Mouse (Mus musculus) MEL (cell line): Measurements from ENCODE around the gene Ctnnbip1. TPM values are rescaled to one million over a fixed set of nuclear protein-coding genes. Genes with fewer than 3 reads are reported as not detected.

ENCODE experiments used
- DNase-seq: peaks from one replicate; pipeline ENCODE4 v3.0.0; 2011; ENCODE audit warnings: low read depth, low spot score
- H3K27ac ChIP-seq: 2 replicates; pipeline ENCODE4 v1.5.1; 2012; ENCODE audit warnings: low read depth, mild to moderate bottlenecking, control low read depth, low read length, moderate library complexity; ENCODE audit not compliant: control insufficient read depth
- H3K27me3 ChIP-seq, 2 experiments: fragments of 150-350 bp in 1 of 2; sonication (generic) in 1 of 2; 2 replicates each; pipeline ENCODE4 v1.6.1; 2012; ENCODE audit warnings: low read length in 2 of 2, mild to moderate bottlenecking in 2 of 2, improper control_type of control experiment in 1 of 2, moderate library complexity in 1 of 2; ENCODE audit not compliant: insufficient read depth in 2 of 2, control insufficient read depth in 1 of 2
- H3K36me3 ChIP-seq, 2 experiments: 2 replicates each; pipeline ENCODE4 v1.6.1; 2012 to 2014; ENCODE audit warnings: low read length in 2 of 2, improper control_type of control experiment in 1 of 2, inconsistent platforms in 1 of 2, mild to moderate bottlenecking in 1 of 2; ENCODE audit not compliant: insufficient read depth in 2 of 2, control insufficient read depth in 1 of 2
- H3K4me1 ChIP-seq, 2 experiments: fragments of 150-350 bp in 1 of 2; sonication (generic) in 1 of 2; 2 replicates each; pipeline ENCODE4 v1.6.1; 2012; ENCODE audit warnings: low read length in 2 of 2, improper control_type of control experiment in 1 of 2, mild to moderate bottlenecking in 1 of 2; ENCODE audit not compliant: insufficient read depth in 2 of 2, control insufficient read depth in 1 of 2
- H3K4me3 ChIP-seq, 2 experiments: fragments of 150-350 bp in 1 of 2; sonication (generic) in 1 of 2; 2 replicates each; pipeline ENCODE4 v1.5.1; 2012; ENCODE audit warnings: low read depth in 2 of 2, low read length in 2 of 2, mild to moderate bottlenecking in 2 of 2, moderate library complexity in 2 of 2, control low read depth in 1 of 2, improper control_type of control experiment in 1 of 2; ENCODE audit not compliant: control insufficient read depth in 1 of 2, insufficient read depth in 1 of 2
- H3K79me2 ChIP-seq: 2 replicates; pipeline ENCODE4 v1.6.1; 2012; ENCODE audit warnings: mild to moderate bottlenecking, low read length, moderate library complexity; ENCODE audit not compliant: control insufficient read depth, poor library complexity, insufficient read depth
- H3K9ac ChIP-seq: 2 replicates; pipeline ENCODE4 v1.6.1; 2012; ENCODE audit warnings: low read depth, mild to moderate bottlenecking, control low read depth, low read length, moderate library complexity; ENCODE audit not compliant: control insufficient read depth, poor library complexity, severe bottlenecking
- H3K9me3 ChIP-seq: fragments of 150-350 bp; sonication (generic); replicated peaks from 2 replicates; pipeline ENCODE4 v1.6.1; 2012; ENCODE audit warnings: mild to moderate bottlenecking, low read length, improper control_type of control experiment, moderate library complexity; ENCODE audit not compliant: insufficient read depth
- BHLHE40 ChIP-seq: IDR thresholded peaks from 2 replicates; pipeline ENCODE4 v1.6.1; 2012; ENCODE audit warnings: low read depth, mild to moderate bottlenecking, inconsistent platforms, low read length, improper control_type of control experiment, borderline replicate concordance
- CHD1 ChIP-seq: IDR thresholded peaks from 2 replicates; pipeline ENCODE4 v1.6.1; 2012; ENCODE audit warnings: low read depth, mild to moderate bottlenecking, inconsistent platforms, low read length, improper control_type of control experiment
- CTCF ChIP-seq, 3 experiments: IDR thresholded peaks in 2 of 3; conservative IDR thresholded peaks in 1 of 3; 2 replicates each; pipeline ENCODE4 v1.5.1; 2011 to 2012; ENCODE audit warnings: low read length in 3 of 3, low read depth in 2 of 3, mild to moderate bottlenecking in 2 of 3, improper control_type of control experiment in 1 of 3, inconsistent platforms in 1 of 3, mixed read lengths in 1 of 3, moderate library complexity in 1 of 3; ENCODE audit not compliant: control insufficient read depth in 1 of 3, insufficient read depth in 1 of 3, poor library complexity in 1 of 3, severe bottlenecking in 1 of 3
- E2F4 ChIP-seq: IDR thresholded peaks from 2 replicates; pipeline ENCODE4 v1.6.1; 2011; ENCODE audit warnings: low read depth, low read length, improper control_type of control experiment, borderline replicate concordance
- GATA1 ChIP-seq: IDR thresholded peaks from 2 replicates; pipeline ENCODE4 v1.6.1; 2011; ENCODE audit warnings: low read depth, low read length, improper control_type of control experiment
- HCFC1 ChIP-seq: IDR thresholded peaks from 2 replicates; pipeline ENCODE4 v1.6.1; 2012; ENCODE audit warnings: low read depth, mild to moderate bottlenecking, inconsistent platforms, low read length, improper control_type of control experiment, moderate library complexity
- KAT2A ChIP-seq: conservative IDR thresholded peaks from 2 replicates; pipeline ENCODE4 v1.6.1; 2012; ENCODE audit warnings: low read depth, low read length, improper control_type of control experiment, inconsistent platforms
- MAX ChIP-seq: IDR thresholded peaks from 2 replicates; pipeline ENCODE4 v1.6.1; 2011; ENCODE audit warnings: low read length, improper control_type of control experiment
- MEF2A ChIP-seq: IDR thresholded peaks from 2 replicates; pipeline ENCODE4 v1.6.1; 2014; ENCODE audit warnings: low read depth, mild to moderate bottlenecking, inconsistent platforms, low read length, improper control_type of control experiment; ENCODE audit not compliant: poor library complexity, insufficient replicate concordance, severe bottlenecking; ENCODE audit errors: extremely low read depth
- MXI1 ChIP-seq: IDR thresholded peaks from 2 replicates; pipeline ENCODE4 v1.6.1; 2011; ENCODE audit warnings: mild to moderate bottlenecking, low read depth, low read length, improper control_type of control experiment
- NRF1 ChIP-seq: IDR thresholded peaks from 2 replicates; pipeline ENCODE4 v1.6.1; 2014; ENCODE audit warnings: low read depth, mild to moderate bottlenecking, inconsistent platforms, low read length, improper control_type of control experiment, moderate library complexity; ENCODE audit not compliant: poor library complexity, insufficient read depth, severe bottlenecking
- RAD21 ChIP-seq: IDR thresholded peaks from 2 replicates; pipeline ENCODE4 v1.6.1; 2011; ENCODE audit warnings: mild to moderate bottlenecking, low read depth, low read length, improper control_type of control experiment
- RCOR1 ChIP-seq: IDR thresholded peaks from 2 replicates; pipeline ENCODE4 v1.6.1; 2012; ENCODE audit warnings: low read depth, mild to moderate bottlenecking, inconsistent platforms, low read length, improper control_type of control experiment
- SIN3A ChIP-seq: IDR thresholded peaks from 2 replicates; pipeline ENCODE4 v1.6.1; 2012; ENCODE audit warnings: low read length, improper control_type of control experiment, inconsistent platforms
- TAL1 ChIP-seq: IDR thresholded peaks from 2 replicates; pipeline ENCODE4 v1.6.1; 2012; ENCODE audit warnings: mild to moderate bottlenecking, inconsistent platforms, low read length, moderate library complexity, mixed read lengths
- ZC3H11A ChIP-seq: IDR thresholded peaks from 2 replicates; pipeline ENCODE4 v1.6.1; 2012; ENCODE audit warnings: low read depth, mild to moderate bottlenecking, inconsistent platforms, low read length, improper control_type of control experiment
- ZNF384 ChIP-seq: IDR thresholded peaks from 2 replicates; pipeline ENCODE4 v1.6.1; 2012; ENCODE audit warnings: low read depth, mild to moderate bottlenecking, inconsistent platforms, low read length, improper control_type of control experiment
- polyA plus RNA-seq, 2 experiments: library from polyadenylated mRNA; stranded (reverse) in 1 of 2; unstranded in 1 of 2; fragments of >175 nt in 1 of 2; fragments of >200 nt in 1 of 2; gene quantifications; 2 replicates each; pipeline versions ENCODE4 v1.2.1 to v1.2.4; 2012; ENCODE audit warnings: low replicate concordance in 2 of 2, low read depth in 1 of 2; ENCODE audit not compliant: insufficient read length in 2 of 2, insufficient read depth in 1 of 2, missing spikeins in 1 of 2
- total RNA-seq: library from RNA; depleted of rRNA; stranded (reverse); fragments of 300-350 nt; gene quantifications from 2 replicates; pipeline ENCODE4 v1.2.3, GENCODE M21; 2012

Gene Ctnnbip1
- total and polyA plus RNA-seq, 3 experiments, result 12.7 to 20.2 TPM; not detected in 1

GRCm38 (mm10) chr4:149518351-149519220, 550 bp downstream of the Ctnnbip1 start:
- Histone ChIP-seq H3K36me3 (peaks cover 0 to 7% of the 10 kb centered on the region in 2 experiments; a peak in 2 of 4 replicates), H3K27me3 (no peaks in the 10 kb centered on the region), H3K79me2 (peaks cover 1% of the 10 kb centered on the region; the same call in 1 of the 2 replicates), H3K4me3 (peak overlapping the region; percentile 61 to 65), H3K27ac (no peak overlapping the region), H3K9ac (peak overlapping the region; percentile 67), H3K4me1 (peaks cover 2 to 11% of the 10 kb centered on the region in 2 experiments; a peak in 3 of 4 replicates), H3K9me3 (no peaks in the 10 kb centered on the region)
- TF ChIP-seq BHLHE40 (no peak), TAL1 (no peak), NRF1 (no peak), CTCF (IDR thresholded peaks at IDR 0.05 in 2 of 3, conservative IDR thresholded peaks at IDR 0.05 in 1 of 3; ENCODE audit: control insufficient read depth in 1 of 3, insufficient read depth in 1 of 3, low read depth in 2 of 3, low read length in 3 of 3, poor library complexity in 1 of 3, severe bottlenecking in 1 of 3) (no peak), ZNF384 (no peak), KAT2A (no peak), ZC3H11A (no peak), RAD21 (no peak), HCFC1 (no peak), MAX (no peak), MEF2A (no peak)
- DNase-seq, result peak; percentile 48

DNA sequence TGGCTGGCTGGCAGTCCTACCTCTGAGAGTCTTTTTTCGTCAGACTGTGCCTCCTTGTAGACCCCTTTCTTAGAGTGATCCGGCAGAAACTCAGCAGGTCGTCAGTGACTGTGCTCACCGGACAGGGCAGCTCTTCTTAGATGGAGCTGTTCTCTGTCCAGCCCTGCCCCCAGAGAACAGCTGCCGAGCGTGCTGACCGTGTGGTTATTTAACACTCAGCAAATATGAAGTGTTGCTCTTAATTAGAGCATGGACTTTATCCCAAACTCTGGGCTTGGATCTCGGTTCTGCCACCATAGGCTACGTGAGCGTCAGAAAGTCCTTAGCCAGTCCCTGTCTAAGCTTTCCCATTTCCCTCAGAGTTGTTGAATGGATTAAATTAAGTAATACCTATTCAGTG, 3.2 kb downstream of the Ctnnbip1 start:
- no peaks in the 10 kb centered on the region for H3K9me3 ChIP-seq
- no peak overlapping the region for H3K9ac ChIP-seq
- H3K27me3 ChIP-seq, result no peaks in the 10 kb centered on the region
- TF ChIP-seq NRF1 (no peak), MAX (no peak)
- TF ChIP-seq, all 39 proteins: peak for 0
- H3K4me3 ChIP-seq, result no peak overlapping the region
- no peak for DNase-seq
- peaks cover 2 to 11% of the 10 kb centered on the region in 2 experiments; a peak in 3 of 4 replicates for H3K4me1 ChIP-seq
- no peak overlapping the region for H3K27ac ChIP-seq
- H3K36me3 ChIP-seq, result peaks cover 0 to 7% of the 10 kb centered on the region in 2 experiments; a peak in 2 of 4 replicates
- H3K79me2 ChIP-seq, result peaks cover 1% of the 10 kb centered on the region; the same call in 1 of the 2 replicates

DNA sequence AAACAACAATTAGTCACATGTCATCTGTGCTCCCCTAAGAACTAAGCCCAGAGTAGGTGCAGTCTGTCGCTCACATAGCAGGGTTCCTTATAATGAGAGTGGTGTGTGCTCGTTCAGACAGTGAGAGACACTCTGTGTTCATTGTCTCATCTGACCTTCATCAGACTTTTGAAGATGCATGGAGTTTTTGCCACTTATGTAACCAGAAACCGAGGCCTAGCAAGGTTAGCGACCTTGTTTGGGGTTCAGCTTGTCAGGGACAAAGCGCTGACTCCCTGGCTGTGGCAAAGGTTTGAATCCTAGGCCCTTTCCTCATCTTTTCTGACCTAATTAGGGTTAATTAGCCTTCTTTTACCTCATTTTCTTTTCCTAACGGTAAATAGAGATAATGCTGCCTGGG, 5.9 kb downstream of the Ctnnbip1 start:
- TF ChIP-seq MXI1, result no peak
- no peak for TF ChIP-seq RCOR1
- TF ChIP-seq E2F4, result no peak
- no peak for TF ChIP-seq ZNF384
- no peak for TF ChIP-seq CHD1
- TF ChIP-seq GATA1, result no peak
- TF ChIP-seq SIN3A, result no peak
- Histone ChIP-seq H3K4me3 (no peak overlapping the region), H3K9ac (no peak overlapping the region), H3K9me3 (no peaks in the 10 kb centered on the region), H3K27me3 (no peaks in the 10 kb centered on the region), H3K27ac (no peak overlapping the region), H3K79me2 (no peaks in the 10 kb centered on the region), H3K36me3 (0 out of 4 replicates have a peak, but pooled peaks cover 0 to 2% of the 10 kb centered on the region in 2 experiments), H3K4me1 (peaks cover 0 to 2% of the 10 kb centered on the region in 2 experiments; a peak in 1 of 4 replicates)
- DNase-seq, result no peak
